Mouse (Mus musculus): ENCODE data around the gene Ugt1a9.
"Not testable (repeated sequence)": the region's sequence is repeated elsewhere in the genome, so short reads cannot be mapped to it uniquely, and the experiment has no call there.

Ugt1a9 gene

GRCm38 (mm10) chr1:88105656-88106055 is 35.1 kb downstream of the Ugt1a9 start:
- DNase-seq (ENCODE audit: low read depth, low spot score), result no peak

GRCm38 (mm10) chr1:88109027-88109557 is 38.5 kb downstream of the Ugt1a9 start:
- DNase-seq (ENCODE audit: low read depth, low spot score), result not testable (repeated sequence)

GRCm38 (mm10) chr1:88109604-88110003 is 39.0 kb downstream of the Ugt1a9 start:
- DNase-seq (ENCODE audit: low read depth, low spot score), result not testable (repeated sequence)

GRCm38 (mm10) chr1:88112769-88113168 is 42.2 kb downstream of the Ugt1a9 start:
- not testable (repeated sequence) for DNase-seq (ENCODE audit: low read depth, low spot score)

- DNase-seq (ENCODE audit: low read depth, low spot score), result not testable (repeated sequence)
These were observed 50.0 kb downstream of the Ugt1a9 start for GRCm38 (mm10) chr1:88120550-88120949.

- not testable (repeated sequence) for DNase-seq (ENCODE audit: low read depth, low spot score)
These were observed 50.9 kb downstream of the Ugt1a9 start for GRCm38 (mm10) chr1:88121521-88121920.

- DNase-seq (ENCODE audit: low read depth, low spot score), result not testable (repeated sequence)
These were observed 55.3 kb downstream of the Ugt1a9 start for GRCm38 (mm10) chr1:88125827-88126360.

- DNase-seq (ENCODE audit: low read depth, low spot score), result not testable (repeated sequence)
These were observed 58.5 kb downstream of the Ugt1a9 start for GRCm38 (mm10) chr1:88129091-88129490.

- not testable (repeated sequence) for DNase-seq (ENCODE audit: low read depth, low spot score)
These were observed 59.6 kb downstream of the Ugt1a9 start for GRCm38 (mm10) chr1:88130223-88130622.

- DNase-seq (ENCODE audit: low read depth, low spot score), result no peak
These were observed 63.4 kb downstream of the Ugt1a9 start for GRCm38 (mm10) chr1:88133908-88134456.

- DNase-seq (ENCODE audit: low read depth, low spot score), result not testable (repeated sequence)
These were observed 63.9 kb downstream of the Ugt1a9 start, which contains the start of gene Ugt1a6a for GRCm38 (mm10) chr1:88134457-88135011. Gene Ugt1a6a, plus strand, starts transcription at chr1:88134809.

- DNase-seq (ENCODE audit: low read depth, low spot score), result not testable (repeated sequence)
These were observed 64.8 kb downstream of the Ugt1a9 start for GRCm38 (mm10) chr1:88135229-88135904.

- no peak for DNase-seq (ENCODE audit: low read depth, low spot score)
These were observed 66.0 kb downstream of the Ugt1a9 start for GRCm38 (mm10) chr1:88136646-88137045.

- DNase-seq (ENCODE audit: low read depth, low spot score), result no peak
These were observed 66.7 kb downstream of the Ugt1a9 start for GRCm38 (mm10) chr1:88137264-88137663.

- DNase-seq (ENCODE audit: low read depth, low spot score), result no peak
These were observed 67.5 kb downstream of the Ugt1a9 start for GRCm38 (mm10) chr1:88138145-88138544.

GRCm38 (mm10) chr1:88140492-88140891 is 69.9 kb downstream of the Ugt1a9 start:
- DNase-seq (ENCODE audit: low read depth, low spot score), result not testable (repeated sequence)

GRCm38 (mm10) chr1:88143966-88144675 is 73.5 kb downstream of the Ugt1a9 start:
- not testable (repeated sequence) for DNase-seq (ENCODE audit: low read depth, low spot score)

GRCm38 (mm10) chr1:88145278-88145677 is 74.7 kb downstream of the Ugt1a9 start:
- not testable (repeated sequence) for DNase-seq (ENCODE audit: low read depth, low spot score)

- not testable (repeated sequence) for DNase-seq (ENCODE audit: low read depth, low spot score)
These were observed 79.5 kb downstream of the Ugt1a9 start for GRCm38 (mm10) chr1:88150133-88150532.

- no peak for DNase-seq (ENCODE audit: low read depth, low spot score)
These were observed 87.8 kb downstream of the Ugt1a9 start for GRCm38 (mm10) chr1:88158430-88158829.

- DNase-seq (ENCODE audit: low read depth, low spot score), result no peak
These were observed 95.1 kb downstream of the Ugt1a9 start, which contains the start of gene Ugt1a5 for GRCm38 (mm10) chr1:88165711-88166110. Gene Ugt1a5, plus strand, starts transcription at chr1:88166012.

All from retina, adult 2 months (tissue).